Mouse (Mus musculus): ENCODE data around the gene Fibp. TPM values are rescaled to one million over a fixed set of nuclear protein-coding genes. Genes with fewer than 3 reads are reported as not detected.

Gene Fibp
- 48.7 TPM for polyA plus RNA-seq (2015; fragmentation: Illumina TruSeq; extraction: RNeasy Lipid Tissue Mini Kit (QIAGEN cat#74804); ENCODE audit: insufficient read depth, low replicate concordance)

GRCm38 (mm10) chr19:5460465-5460911 lies at the start of gene Fibp:
Gene Fibp, plus strand, starts transcription at chr19:5460615.

GRCm38 (mm10) chr19:5424782-5425741 lies 35.4 kb upstream of the Fibp start, which contains the start of the genes Drap1 and AI837181:
Gene Drap1, minus strand, starts transcription at chr19:5424979.
Gene AI837181, plus strand, starts transcription at chr19:5425144.

GRCm38 (mm10) chr19:5447515-5448353 lies 12.7 kb upstream of the Fibp start, which contains the start of gene Fosl1:
Gene Fosl1, plus strand, starts transcription at chr19:5447547.

GRCm38 (mm10) chr19:5457746-5458442 lies 2.5 kb upstream of the Fibp start, which contains the start of gene Ccdc85b:
Gene Ccdc85b, minus strand, starts transcription at chr19:5457894.

GRCm38 (mm10) chr19:5468374-5468773 lies 8.0 kb downstream of the Fibp start, which contains the start of gene Ctsw:
Gene Ctsw, minus strand, starts transcription at chr19:5468507.

GRCm38 (mm10) chr19:5473720-5474119 lies 13.3 kb downstream of the Fibp start, which contains the start of gene Efemp2:
Gene Efemp2, plus strand, starts transcription at chr19:5473954.

GRCm38 (mm10) chr19:5487768-5488550 lies 27.5 kb downstream of the Fibp start, which contains the start of gene Mus81:
Gene Mus81, minus strand, starts transcription at chr19:5488402.

GRCm38 (mm10) chr19:5490313-5490897 lies 30.0 kb downstream of the Fibp start, which contains the start of gene Cfl1:
Gene Cfl1, plus strand, starts transcription at chr19:5490455.

GRCm38 (mm10) chr19:5503687-5504086 lies 43.3 kb downstream of the Fibp start, which contains the start of gene 1700020D05Rik:
Gene 1700020D05Rik, minus strand, starts transcription at chr19:5503787.

GRCm38 (mm10) chr19:5510031-5511026 lies 49.9 kb downstream of the Fibp start, which contains the start of gene Snx32:
Gene Snx32, minus strand, starts transcription at chr19:5510538.

Other genes starting within 250 kb of the Fibp start
- 26.8 TPM for gene Pacs1, start 187.5 kb upstream of the Fibp start, polyA plus RNA-seq (2015; fragmentation: Illumina TruSeq; extraction: RNeasy Lipid Tissue Mini Kit (QIAGEN cat#74804); ENCODE audit: insufficient read depth, low replicate concordance)
- 171 TPM for gene Sf3b2, start 165.2 kb upstream of the Fibp start, polyA plus RNA-seq (2015; fragmentation: Illumina TruSeq; extraction: RNeasy Lipid Tissue Mini Kit (QIAGEN cat#74804); ENCODE audit: insufficient read depth, low replicate concordance)
- gene Gal3st3, start 162.3 kb upstream of the Fibp start, polyA plus RNA-seq (2015; fragmentation: Illumina TruSeq; extraction: RNeasy Lipid Tissue Mini Kit (QIAGEN cat#74804); ENCODE audit: insufficient read depth, low replicate concordance) = 0.18 TPM
- gene Catsper1, start 124.9 kb upstream of the Fibp start, polyA plus RNA-seq (2015; fragmentation: Illumina TruSeq; extraction: RNeasy Lipid Tissue Mini Kit (QIAGEN cat#74804); ENCODE audit: insufficient read depth, low replicate concordance) = not detected
- not detected for gene Cst6, start 111.0 kb upstream of the Fibp start, polyA plus RNA-seq (2015; fragmentation: Illumina TruSeq; extraction: RNeasy Lipid Tissue Mini Kit (QIAGEN cat#74804); ENCODE audit: insufficient read depth, low replicate concordance)
- 39.4 TPM for gene Eif1ad, start 93.9 kb upstream of the Fibp start, polyA plus RNA-seq (2015; fragmentation: Illumina TruSeq; extraction: RNeasy Lipid Tissue Mini Kit (QIAGEN cat#74804); ENCODE audit: insufficient read depth, low replicate concordance)
- 122 TPM for gene Banf1, start 93.4 kb upstream of the Fibp start, polyA plus RNA-seq (2015; fragmentation: Illumina TruSeq; extraction: RNeasy Lipid Tissue Mini Kit (QIAGEN cat#74804); ENCODE audit: insufficient read depth, low replicate concordance)
- gene Sart1, start 71.9 kb upstream of the Fibp start, polyA plus RNA-seq (2015; fragmentation: Illumina TruSeq; extraction: RNeasy Lipid Tissue Mini Kit (QIAGEN cat#74804); ENCODE audit: insufficient read depth, low replicate concordance) = 46.2 TPM
- gene Tsga10ip, start 58.1 kb upstream of the Fibp start, polyA plus RNA-seq (2015; fragmentation: Illumina TruSeq; extraction: RNeasy Lipid Tissue Mini Kit (QIAGEN cat#74804); ENCODE audit: insufficient read depth, low replicate concordance) = not detected
- gene Drap1, start 35.6 kb upstream of the Fibp start, polyA plus RNA-seq (2015; fragmentation: Illumina TruSeq; extraction: RNeasy Lipid Tissue Mini Kit (QIAGEN cat#74804); ENCODE audit: insufficient read depth, low replicate concordance) = 91.5 TPM
- gene AI837181, start 35.5 kb upstream of the Fibp start, polyA plus RNA-seq (2015; fragmentation: Illumina TruSeq; extraction: RNeasy Lipid Tissue Mini Kit (QIAGEN cat#74804); ENCODE audit: insufficient read depth, low replicate concordance) = 13.6 TPM
- not detected for gene Fosl1, start 13.1 kb upstream of the Fibp start, polyA plus RNA-seq (2015; fragmentation: Illumina TruSeq; extraction: RNeasy Lipid Tissue Mini Kit (QIAGEN cat#74804); ENCODE audit: insufficient read depth, low replicate concordance)
- gene Ccdc85b, start 2.7 kb upstream of the Fibp start, polyA plus RNA-seq (2015; fragmentation: Illumina TruSeq; extraction: RNeasy Lipid Tissue Mini Kit (QIAGEN cat#74804); ENCODE audit: insufficient read depth, low replicate concordance) = 1.9 TPM
- 42.6 TPM for gene Ctsw, start 7.9 kb downstream of the Fibp start, polyA plus RNA-seq (2015; fragmentation: Illumina TruSeq; extraction: RNeasy Lipid Tissue Mini Kit (QIAGEN cat#74804); ENCODE audit: insufficient read depth, low replicate concordance)
- 4.0 TPM for gene Efemp2, start 13.3 kb downstream of the Fibp start, polyA plus RNA-seq (2015; fragmentation: Illumina TruSeq; extraction: RNeasy Lipid Tissue Mini Kit (QIAGEN cat#74804); ENCODE audit: insufficient read depth, low replicate concordance)
- gene Mus81, start 27.8 kb downstream of the Fibp start, polyA plus RNA-seq (2015; fragmentation: Illumina TruSeq; extraction: RNeasy Lipid Tissue Mini Kit (QIAGEN cat#74804); ENCODE audit: insufficient read depth, low replicate concordance) = 11.7 TPM
- gene Cfl1, start 29.8 kb downstream of the Fibp start, polyA plus RNA-seq (2015; fragmentation: Illumina TruSeq; extraction: RNeasy Lipid Tissue Mini Kit (QIAGEN cat#74804); ENCODE audit: insufficient read depth, low replicate concordance) = 1,502 TPM
- gene 1700020D05Rik, start 43.2 kb downstream of the Fibp start, polyA plus RNA-seq (2015; fragmentation: Illumina TruSeq; extraction: RNeasy Lipid Tissue Mini Kit (QIAGEN cat#74804); ENCODE audit: insufficient read depth, low replicate concordance) = 2.5 TPM
- 11.0 TPM for gene Snx32, start 49.9 kb downstream of the Fibp start, polyA plus RNA-seq (2015; fragmentation: Illumina TruSeq; extraction: RNeasy Lipid Tissue Mini Kit (QIAGEN cat#74804); ENCODE audit: insufficient read depth, low replicate concordance)
- gene Ovol1, start 100.0 kb downstream of the Fibp start, polyA plus RNA-seq (2015; fragmentation: Illumina TruSeq; extraction: RNeasy Lipid Tissue Mini Kit (QIAGEN cat#74804); ENCODE audit: insufficient read depth, low replicate concordance) = not detected
- gene Ap5b1, start 107.4 kb downstream of the Fibp start, polyA plus RNA-seq (2015; fragmentation: Illumina TruSeq; extraction: RNeasy Lipid Tissue Mini Kit (QIAGEN cat#74804); ENCODE audit: insufficient read depth, low replicate concordance) = 1.7 TPM
- gene Rnaseh2c, start 141.3 kb downstream of the Fibp start, polyA plus RNA-seq (2015; fragmentation: Illumina TruSeq; extraction: RNeasy Lipid Tissue Mini Kit (QIAGEN cat#74804); ENCODE audit: insufficient read depth, low replicate concordance) = 23.7 TPM
- gene Kat5, start 149.6 kb downstream of the Fibp start, polyA plus RNA-seq (2015; fragmentation: Illumina TruSeq; extraction: RNeasy Lipid Tissue Mini Kit (QIAGEN cat#74804); ENCODE audit: insufficient read depth, low replicate concordance) = 44.8 TPM
- 29.6 TPM for gene Rela, start 176.9 kb downstream of the Fibp start, polyA plus RNA-seq (2015; fragmentation: Illumina TruSeq; extraction: RNeasy Lipid Tissue Mini Kit (QIAGEN cat#74804); ENCODE audit: insufficient read depth, low replicate concordance)
- 103 TPM for gene Sipa1, start 203.1 kb downstream of the Fibp start, polyA plus RNA-seq (2015; fragmentation: Illumina TruSeq; extraction: RNeasy Lipid Tissue Mini Kit (QIAGEN cat#74804); ENCODE audit: insufficient read depth, low replicate concordance)
- gene Map3k11, start 228.1 kb downstream of the Fibp start, polyA plus RNA-seq (2015; fragmentation: Illumina TruSeq; extraction: RNeasy Lipid Tissue Mini Kit (QIAGEN cat#74804); ENCODE audit: insufficient read depth, low replicate concordance) = 12.7 TPM
- 25.8 TPM for gene Pcnx3, start 228.3 kb downstream of the Fibp start, polyA plus RNA-seq (2015; fragmentation: Illumina TruSeq; extraction: RNeasy Lipid Tissue Mini Kit (QIAGEN cat#74804); ENCODE audit: insufficient read depth, low replicate concordance)
- gene Kcnk7, start 243.8 kb downstream of the Fibp start, polyA plus RNA-seq (2015; fragmentation: Illumina TruSeq; extraction: RNeasy Lipid Tissue Mini Kit (QIAGEN cat#74804); ENCODE audit: insufficient read depth, low replicate concordance) = not detected

Data from spleen, adult 10 weeks (tissue).